In the genomic region with DNA sequence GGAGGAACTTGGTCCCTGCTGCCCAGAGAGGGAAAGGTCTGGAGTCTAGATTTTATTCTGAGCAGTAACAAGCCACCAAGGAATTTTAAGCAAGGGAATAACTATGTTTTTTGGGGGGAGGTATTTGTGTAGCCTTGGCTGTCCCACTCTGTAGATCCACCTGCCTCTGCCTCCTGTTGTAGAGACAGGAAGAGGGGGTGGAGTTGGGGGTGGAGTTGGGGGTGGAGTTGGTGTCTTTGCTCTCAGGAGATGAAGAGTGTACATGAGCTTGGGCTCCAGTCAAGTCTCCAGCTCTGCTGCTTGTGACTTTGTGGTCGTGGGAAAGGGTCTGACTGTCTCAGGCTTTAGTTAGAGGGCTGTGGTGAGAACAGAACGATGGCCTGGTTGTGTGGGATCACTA, we compare ENCODE assay signal across 31 mouse cellular contexts. TPM values are rescaled to one million over a fixed set of nuclear protein-coding genes. Genes with fewer than 3 reads are reported as not detected.
"Had no signal": no experiment of that assay in that cellular context is flagged by ENCODE, and none has a peak within 500 bp of the region (broad histone marks: within the 10 kb centered on the region; RNA-seq: fewer than 3 reads in every experiment).

No protein-coding gene starts in this region.

- H3K27me3 ChIP-seq: heart, embryonic 12.5 days; hindbrain, embryonic 12.5 days; intestine, embryonic 15.5 days; kidney, embryonic 15.5 days; limb, embryonic 12.5 days; liver, embryonic 13.5 days; liver, embryonic 15.5 days had no signal

- DNase-seq: gastrocnemius, postnatal 10 days; gastrocnemius, postnatal 25 days; heart, adult 18-20 months; heart, postnatal 10 days; heart, postnatal 4 days; kidney, adult 11 months; kidney, adult 2 months; kidney, adult 9 months; kidney, postnatal 14 days; kidney, postnatal 36 days; liver; liver, embryonic 13.5 days had no signal

- ATAC-seq: hindbrain, embryonic 16.5 days; inflammation-experienced regulatory T-cells, adult 6 months; intestine, embryonic 15.5 days had no signal

- H3K4me3 ChIP-seq: heart, embryonic 10.5 days; heart, embryonic 12.5 days; hindbrain, embryonic 10.5 days; hindbrain, embryonic 12.5 days; intestine, embryonic 15.5 days; kidney, embryonic 15.5 days; left cerebral cortex, adult 2 months; limb, embryonic 10.5 days; limb, embryonic 12.5 days; liver, embryonic 13.5 days; liver, embryonic 15.5 days had no signal

- H3K9me3 ChIP-seq: heart, embryonic 12.5 days; hindbrain, embryonic 10.5 days; intestine, embryonic 15.5 days; kidney, embryonic 15.5 days; limb, embryonic 10.5 days; liver, embryonic 13.5 days; liver, embryonic 15.5 days had no signal

- H3K4me1 ChIP-seq: heart, embryonic 10.5 days; heart, embryonic 12.5 days; hindbrain, embryonic 10.5 days; hindbrain, embryonic 12.5 days; intestine, embryonic 15.5 days; kidney, embryonic 15.5 days; limb, embryonic 10.5 days; limb, embryonic 12.5 days; liver, embryonic 13.5 days; liver, embryonic 15.5 days had no signal

RNA-seq across cellular contexts. Expression of gene Grin2d, which starts 2.8 kb away (rescaled TPM):
- total RNA-seq: granulocyte monocyte progenitor cell, adult 5-6 weeks had no signal

RNA-seq across cellular contexts. Expression of gene Syngr4, which starts 15.5 kb away (rescaled TPM):
- total RNA-seq: gastrocnemius, adult 18-20 months; gastrocnemius, postnatal 25 days; heart, adult 18-20 months; heart, adult 8-10 months; heart, postnatal 25 days; layer of hippocampus, adult 18-20 months; layer of hippocampus, postnatal 25 days; left cerebral cortex, adult 2 months; left cerebral cortex, postnatal 36 days had no signal
